Comparison of ENCODE assay signal across 8 mouse cellular contexts in the genomic region with DNA sequence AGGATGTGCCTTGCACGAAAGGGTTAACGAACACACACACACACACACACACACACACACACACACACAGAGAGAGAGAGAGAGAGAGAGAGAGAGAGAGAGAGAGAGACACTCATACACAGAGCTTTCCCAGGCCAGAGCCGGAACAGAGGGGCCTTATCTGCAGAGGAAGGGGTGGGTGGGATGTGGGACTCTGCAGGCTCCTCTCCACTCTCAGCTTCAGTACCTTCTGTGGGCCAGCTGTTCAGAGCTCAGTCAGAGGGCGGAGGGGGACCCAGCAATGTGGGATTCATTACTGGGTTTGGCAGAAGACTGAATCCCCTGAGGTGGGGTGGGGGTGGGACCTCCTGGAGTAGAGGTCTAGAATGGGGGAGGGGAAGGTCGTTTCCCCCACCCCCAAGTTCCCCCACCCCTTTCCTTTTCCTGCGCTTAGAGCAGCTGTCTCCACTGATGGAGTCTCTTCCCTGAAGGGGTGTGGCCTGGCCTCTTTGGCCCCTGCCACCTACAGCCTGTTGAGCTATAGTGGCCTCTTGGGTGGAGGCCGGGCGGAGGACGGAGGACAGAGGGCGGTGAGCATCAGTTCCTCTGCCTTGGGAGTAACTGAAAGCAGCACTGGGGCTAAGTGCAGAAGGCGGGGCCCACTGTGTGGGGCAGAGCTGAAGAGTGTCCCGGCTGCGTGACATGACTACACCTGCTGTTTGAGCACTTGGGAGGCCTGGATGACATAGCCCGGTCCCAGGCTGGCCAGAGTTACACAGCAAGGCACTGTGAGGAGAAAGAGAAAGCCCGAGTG.
DNase-seq lines count a peak whose midpoint lies in the region; ATAC-seq lines count a peak whose summit lies in the region.

No protein-coding gene starts in this region.

- H3K9me3 ChIP-seq in heart, embryonic 10.5 days = no peaks in the 10 kb centered on the region
- no peaks in the 10 kb centered on the region for H3K9me3 ChIP-seq in limb, embryonic 12.5 days
- no peaks in the 10 kb centered on the region for H3K9me3 ChIP-seq in midbrain, embryonic 13.5 days

- no peaks in the 10 kb centered on the region for H3K36me3 ChIP-seq in heart, embryonic 10.5 days
- peaks cover 5% of the 10 kb centered on the region; the same call in 1 of the 2 replicates for H3K36me3 ChIP-seq in limb, embryonic 12.5 days
- no peaks in the 10 kb centered on the region for H3K36me3 ChIP-seq in midbrain, embryonic 13.5 days

- peak; percentile 64 to 65 for DNase-seq in B cell, adult 2 months
- DNase-seq in heart, embryonic 10.5 days (ENCODE audit: low spot score) = peak; percentile 91
- peak; percentile 74 for DNase-seq in thymus, postnatal 14 days
- DNase-seq in cerebellum, adult 9-10 months = no peak
- no peak for DNase-seq in urinary bladder, adult 18-20 months (ENCODE audit: low spot score in 2 of 2)

- no peaks in the 10 kb centered on the region for H3K27me3 ChIP-seq in heart, embryonic 10.5 days (ENCODE audit: insufficient read depth, poor library complexity, severe bottlenecking)
- no peaks in the 10 kb centered on the region for H3K27me3 ChIP-seq in limb, embryonic 12.5 days
- H3K27me3 ChIP-seq in midbrain, embryonic 13.5 days = no peaks in the 10 kb centered on the region

- ATAC-seq in activated CD4-positive, CD25-positive, alpha-beta regulatory T cell, adult 4 months = peak; percentile 24
- ATAC-seq in limb, embryonic 12.5 days (ENCODE audit: insufficient number of reproducible peaks, insufficient read depth, low FRiP score, low TSS enrichment, low read depth) = 0 out of 2 replicates have a peak, but pooled peaks have one; percentile 11
- peak; percentile 41 for ATAC-seq in midbrain, embryonic 13.5 days

- WGBS in heart, embryonic 10.5 days = 12% methylated on average over 15 of the region's 15 CpGs
- 22% methylated on average over 15 of the region's 15 CpGs for WGBS in limb, embryonic 12.5 days
- 36% methylated on average over 13 of the region's 15 CpGs for WGBS in midbrain, embryonic 13.5 days

- 0 out of 2 replicates have a peak overlapping the region, but pooled peaks have one; percentile 35 for H3K9ac ChIP-seq in limb, embryonic 12.5 days (replicated peaks)
- H3K9ac ChIP-seq in midbrain, embryonic 13.5 days (replicated peaks) = no peak overlapping the region; the same call in 1 of the 2 replicates

- H3K4me1 ChIP-seq in heart, embryonic 10.5 days = peaks cover 94% of the 10 kb centered on the region
- H3K4me1 ChIP-seq in limb, embryonic 12.5 days (replicated peaks) = peaks cover 92% of the 10 kb centered on the region
- peaks cover 52% of the 10 kb centered on the region for H3K4me1 ChIP-seq in midbrain, embryonic 13.5 days (replicated peaks)

- H3K4me3 ChIP-seq in heart, embryonic 10.5 days = peak overlapping the region; percentile 32
- H3K4me3 ChIP-seq in limb, embryonic 12.5 days (replicated peaks) = no peak overlapping the region
- H3K4me3 ChIP-seq in midbrain, embryonic 13.5 days (replicated peaks) = no peak overlapping the region

- peak overlapping the region; percentile 45 for H3K4me2 ChIP-seq in limb, embryonic 12.5 days
- no peak overlapping the region for H3K4me2 ChIP-seq in midbrain, embryonic 13.5 days (replicated peaks)

- H3K27ac ChIP-seq in heart, embryonic 10.5 days = peak overlapping the region; percentile 83
- peak overlapping the region; percentile 89 for H3K27ac ChIP-seq in limb, embryonic 12.5 days
- H3K27ac ChIP-seq in midbrain, embryonic 13.5 days = peak overlapping the region; percentile 75

Comparison
In these comparisons a context has a peak if more than half of its experiments do, and no peak if none do; other contexts are left out.
1. DNase-seq: peak in B cell, adult 2 months (2 of 2), heart, embryonic 10.5 days (single experiment) and thymus, postnatal 14 days (single experiment); none in cerebellum, adult 9-10 months (single experiment) and urinary bladder, adult 18-20 months (0 of 2).
2. Peak in every context shown above with its lines, with median percentiles within 50 percentile points of each other: ATAC-seq and H3K27ac ChIP-seq.